Comparison of ENCODE assay signal across 31 mouse cellular contexts in genomic region chr5:143135042-143135441, GRCm38 (mm10). TPM values are rescaled to one million over a fixed set of nuclear protein-coding genes. Genes with fewer than 3 reads are reported as not detected.
DNase-seq lines count a peak whose midpoint lies in the region; ATAC-seq and TF ChIP-seq lines count a peak whose summit lies in the region.
"Had no signal": no experiment of that assay in that cellular context is flagged by ENCODE, and none has a peak within 500 bp of the region (broad histone marks: within the 10 kb centered on the region; RNA-seq: fewer than 3 reads in every experiment).

No protein-coding gene starts in this region.

- no peak for DNase-seq in heart, postnatal 36 days
- peak; percentile 79 for DNase-seq in R1 (ENCODE audit: low read depth, low spot score)
- DNase-seq in liver, embryonic 13.5 days, result peak; percentile 60
- DNase-seq in embryonic facial prominence, embryonic 10.5 days (ENCODE audit: low spot score), result no peak
- no peak for DNase-seq in retina, postnatal 1 day
- no peak for DNase-seq in urinary bladder, postnatal 36 days (ENCODE audit: low spot score in 2 of 2)
- DNase-seq: cerebellum, adult 9-10 months; heart, postnatal 10 days; kidney, adult 18-20 months; kidney, postnatal 14 days; left cerebral cortex, postnatal 4 days; right cerebral cortex, postnatal 25 days; thymus, adult 18-20 months; thymus, postnatal 4 days had no signal

- no peaks in the 10 kb centered on the region for H3K79me3 ChIP-seq in C2C12 (ENCODE audit: low read depth)

- no peak overlapping the region for H3K27ac ChIP-seq in heart, embryonic 12.5 days (ENCODE audit: poor library complexity, severe bottlenecking)
- H3K27ac ChIP-seq in liver, embryonic 13.5 days, result peak overlapping the region; percentile 47; the same call in 1 of the 2 replicates
- no peak overlapping the region for H3K27ac ChIP-seq in embryonic facial prominence, embryonic 10.5 days (replicated peaks)
- H3K27ac ChIP-seq: embryonic facial prominence, embryonic 13.5 days; heart, embryonic 10.5 days; hindbrain, embryonic 12.5 days; left cerebral cortex, adult 2 months; liver, embryonic 15.5 days; midbrain, embryonic 13.5 days; stomach, embryonic 15.5 days had no signal

- H3K36me3 ChIP-seq in heart, embryonic 12.5 days, result no peaks in the 10 kb centered on the region
- H3K36me3 ChIP-seq in C2C12 (ENCODE audit: control insufficient read depth, insufficient read depth), result no peaks in the 10 kb centered on the region
- H3K36me3 ChIP-seq in liver, embryonic 13.5 days, result no peaks in the 10 kb centered on the region
- no peaks in the 10 kb centered on the region for H3K36me3 ChIP-seq in embryonic facial prominence, embryonic 10.5 days (replicated peaks)
- H3K36me3 ChIP-seq: embryonic facial prominence, embryonic 13.5 days; heart, embryonic 10.5 days; hindbrain, embryonic 12.5 days; liver, embryonic 15.5 days; midbrain, embryonic 13.5 days; stomach, embryonic 15.5 days had no signal

- H3K4me1 ChIP-seq in heart, embryonic 12.5 days (replicated peaks), result 0 out of 2 replicates have a peak, but pooled peaks cover 2% of the 10 kb centered on the region
- H3K4me1 ChIP-seq in liver, embryonic 13.5 days (replicated peaks), result peaks cover 24% of the 10 kb centered on the region
- no peaks in the 10 kb centered on the region for H3K4me1 ChIP-seq in embryonic facial prominence, embryonic 10.5 days
- H3K4me1 ChIP-seq: embryonic facial prominence, embryonic 13.5 days; heart, embryonic 10.5 days; hindbrain, embryonic 12.5 days; midbrain, embryonic 13.5 days; stomach, embryonic 15.5 days had no signal

- no peaks in the 10 kb centered on the region for H3K79me2 ChIP-seq in C2C12 (ENCODE audit: control insufficient read depth, insufficient read depth)

- no peak overlapping the region for H3K4me2 ChIP-seq in heart, embryonic 12.5 days
- no peak overlapping the region for H3K4me2 ChIP-seq in liver, embryonic 13.5 days
- H3K4me2 ChIP-seq: embryonic facial prominence, embryonic 13.5 days; hindbrain, embryonic 12.5 days; liver, embryonic 15.5 days; midbrain, embryonic 13.5 days; stomach, embryonic 15.5 days had no signal

- no peaks in the 10 kb centered on the region for H3K27me3 ChIP-seq in heart, embryonic 12.5 days (replicated peaks)
- H3K27me3 ChIP-seq in C2C12 (ENCODE audit: control insufficient read depth, insufficient read depth, insufficient read length), result no peaks in the 10 kb centered on the region
- peaks cover 8% of the 10 kb centered on the region for H3K27me3 ChIP-seq in liver, embryonic 13.5 days
- H3K27me3 ChIP-seq in embryonic facial prominence, embryonic 10.5 days (replicated peaks; ENCODE audit: low read depth, poor library complexity, severe bottlenecking), result no peaks in the 10 kb centered on the region
- H3K27me3 ChIP-seq: embryonic facial prominence, embryonic 13.5 days; hindbrain, embryonic 12.5 days; midbrain, embryonic 13.5 days; stomach, embryonic 15.5 days had no signal

- no peak overlapping the region for H3ac ChIP-seq in C2C12 (ENCODE audit: control insufficient read depth, insufficient read length, low read depth)

- H3K4me3 ChIP-seq in heart, embryonic 12.5 days, result no peak overlapping the region
- no peak overlapping the region for H3K4me3 ChIP-seq in C2C12 (ENCODE audit: insufficient read depth, poor library complexity, severe bottlenecking)
- no peak overlapping the region for H3K4me3 ChIP-seq in liver, embryonic 13.5 days (replicated peaks)
- no peak overlapping the region for H3K4me3 ChIP-seq in embryonic facial prominence, embryonic 10.5 days
- H3K4me3 ChIP-seq: embryonic facial prominence, embryonic 13.5 days; heart, embryonic 10.5 days; hindbrain, embryonic 12.5 days; left cerebral cortex, adult 2 months; liver, embryonic 15.5 days; midbrain, embryonic 13.5 days; stomach, embryonic 15.5 days had no signal

- peak; percentile 84 for ATAC-seq in heart, embryonic 12.5 days (ENCODE audit: insufficient number of reproducible peaks, low FRiP score)
- ATAC-seq in liver, embryonic 13.5 days (ENCODE audit: low read depth), result peak; percentile 64; the same call in 1 of the 2 replicates
- ATAC-seq: activated CD4-positive, CD25-positive, alpha-beta regulatory T cell, adult 4 months; CD4-positive, CD25-positive, alpha-beta regulatory T cell, adult 4 months; forebrain, embryonic 16.5 days; lung, postnatal 0 days; midbrain, embryonic 13.5 days had no signal

- H3K9ac ChIP-seq in heart, embryonic 12.5 days, result no peak overlapping the region
- H3K9ac ChIP-seq in liver, embryonic 13.5 days, result no peak overlapping the region
- H3K9ac ChIP-seq: embryonic facial prominence, embryonic 13.5 days; hindbrain, embryonic 12.5 days; liver, embryonic 15.5 days; midbrain, embryonic 13.5 days; stomach, embryonic 15.5 days had no signal

- intact Hi-C loops in heart, postnatal 36 days (cut with DNase I), result no loop called here

- no peak for TF ChIP-seq CTCF in C2C12 (IDR thresholded peaks at IDR 0.05; ENCODE audit: control insufficient read depth, insufficient read depth, insufficient read length)

- 84% methylated on average over 7 of the region's 7 CpGs for WGBS in heart, embryonic 12.5 days
- 55% methylated on average over 7 of the region's 7 CpGs for WGBS in liver, embryonic 13.5 days (ENCODE audit: insufficient replicate concordance)
- WGBS in embryonic facial prominence, embryonic 10.5 days, result 94% methylated on average over 7 of the region's 7 CpGs

- peaks cover 4% of the 10 kb centered on the region for H3K9me3 ChIP-seq in heart, embryonic 12.5 days (replicated peaks)
- H3K9me3 ChIP-seq in liver, embryonic 13.5 days (replicated peaks), result no peaks in the 10 kb centered on the region
- H3K9me3 ChIP-seq in embryonic facial prominence, embryonic 10.5 days, result peaks cover 3% of the 10 kb centered on the region; the same call in 1 of the 2 replicates
- H3K9me3 ChIP-seq: embryonic facial prominence, embryonic 13.5 days; heart, embryonic 10.5 days; hindbrain, embryonic 12.5 days; liver, embryonic 15.5 days; midbrain, embryonic 13.5 days; stomach, embryonic 15.5 days had no signal

TF ChIP-seq in C2C12, 6 proteins besides CTCF, POLR2A, EP300 and RAD21:
- TF ChIP-seq MAX (IDR thresholded peaks at IDR 0.05), result peak; percentile 24
- TF ChIP-seq MYOD1 (IDR thresholded peaks at IDR 0.05; ENCODE audit: control insufficient read depth, insufficient read length, low read depth), result no peak
- TF ChIP-seq FOSL1 (IDR thresholded peaks at IDR 0.05; ENCODE audit: insufficient read depth, low read length, poor library complexity, severe bottlenecking), result peak; percentile 25
- TF ChIP-seq USF1 (IDR thresholded peaks at IDR 0.05; ENCODE audit: low read depth), result no peak

RNA-seq across cellular contexts. Expression of gene Olfr718-ps1, which starts 12.3 kb away (rescaled TPM):
- polyA plus RNA-seq in heart, embryonic 12.5 days (2016; fragmentation: Nextera tagmentation; extraction: Ambion mirVana), result not detected in 2 replicates
- total RNA-seq in heart, postnatal 36 days (2021), result not detected
- not detected for polyA plus RNA-seq in C2C12 (2012; fragmentation: generic; extraction: Trizol)
- polyA plus RNA-seq in liver, embryonic 13.5 days (2015; fragmentation: Nextera tagmentation; extraction: Ambion mirVana), result not detected in 2 replicates
- not detected in 2 replicates for polyA plus RNA-seq in embryonic facial prominence, embryonic 10.5 days (2016; fragmentation: Nextera tagmentation; extraction: Ambion mirVana)
- polyA plus RNA-seq: activated CD4-positive, CD25-positive, alpha-beta regulatory T cell, adult 4 months; forebrain, embryonic 16.5 days; gonadal fat pad, adult 2 months; liver, embryonic 15.5 days; lung, postnatal 0 days; spleen, adult 2 months; stomach, embryonic 15.5 days had no signal

RNA-seq across cellular contexts. Expression of gene Rnf216, which starts 22.2 kb away (rescaled TPM):
- 38.7 and 40.4 TPM in 2 replicates for polyA plus RNA-seq in heart, embryonic 12.5 days (2016; fragmentation: Nextera tagmentation; extraction: Ambion mirVana)
- total RNA-seq in heart, postnatal 36 days (2021), result 10 to 100 TPM; 27.1 to 28.0 TPM
- 12.2 TPM for polyA plus RNA-seq in C2C12 (2012; fragmentation: generic; extraction: Trizol)
- polyA plus RNA-seq in liver, embryonic 13.5 days (2015; fragmentation: Nextera tagmentation; extraction: Ambion mirVana), result 14.4 and 19.8 TPM in 2 replicates
- polyA plus RNA-seq in embryonic facial prominence, embryonic 10.5 days (2016; fragmentation: Nextera tagmentation; extraction: Ambion mirVana), result 50.5 and 53.9 TPM in 2 replicates

RNA-seq across cellular contexts. Expression of gene Rbak, which starts 45.5 kb away (rescaled TPM):
- 8.8 and 9.0 TPM in 2 replicates for polyA plus RNA-seq in heart, embryonic 12.5 days (2016; fragmentation: Nextera tagmentation; extraction: Ambion mirVana)
- total RNA-seq in heart, postnatal 36 days (2021), result 1 to 10 TPM; 4.4 to 5.3 TPM
- 2.8 TPM for polyA plus RNA-seq in C2C12 (2012; fragmentation: generic; extraction: Trizol)
- 1.7 and 1.8 TPM in 2 replicates for polyA plus RNA-seq in liver, embryonic 13.5 days (2015; fragmentation: Nextera tagmentation; extraction: Ambion mirVana)
- 15.6 and 16.3 TPM in 2 replicates for polyA plus RNA-seq in embryonic facial prominence, embryonic 10.5 days (2016; fragmentation: Nextera tagmentation; extraction: Ambion mirVana)

RNA-seq across cellular contexts. Expression of gene Spdye4b, which starts 45.8 kb away (rescaled TPM):
- polyA plus RNA-seq in heart, embryonic 12.5 days (2016; fragmentation: Nextera tagmentation; extraction: Ambion mirVana), result not detected in 2 replicates
- total RNA-seq in heart, postnatal 36 days (2021), result not detected
- polyA plus RNA-seq in C2C12 (2012; fragmentation: generic; extraction: Trizol), result not detected
- not detected in 2 replicates for polyA plus RNA-seq in liver, embryonic 13.5 days (2015; fragmentation: Nextera tagmentation; extraction: Ambion mirVana)
- polyA plus RNA-seq in embryonic facial prominence, embryonic 10.5 days (2016; fragmentation: Nextera tagmentation; extraction: Ambion mirVana), result not detected in 2 replicates
- total RNA-seq: adrenal gland, postnatal 4 days; heart, postnatal 10 days; left cerebral cortex, adult 2 months had no signal
- polyA plus RNA-seq: CD4-positive, CD25-positive, alpha-beta regulatory T cell, adult 4 months; embryonic facial prominence, embryonic 13.5 days; forebrain, embryonic 16.5 days; gonadal fat pad, adult 2 months; heart, embryonic 10.5 days; hindbrain, embryonic 12.5 days; liver, embryonic 15.5 days; lung, postnatal 0 days; neural tube, embryonic 14.5 days; spleen, adult 2 months; stomach, embryonic 15.5 days had no signal

Comparison
In these comparisons a context has a peak if more than half of its experiments do, and no peak if none do; other contexts are left out.
1. DNase-seq: peak in R1 (single experiment) and liver, embryonic 13.5 days (single experiment); none in heart, postnatal 36 days (0 of 2), embryonic facial prominence, embryonic 10.5 days (single experiment), retina, postnatal 1 day (single experiment) and urinary bladder, postnatal 36 days (0 of 2).